Mouse (Mus musculus) right cerebral cortex, adult 2 months (tissue): Measurements from ENCODE around the gene Ubqln4.
A peak's percentile ranks its signal among the peaks of the same experiment; 100 is the strongest.

Experiments
- DNase-seq, 2 experiments: peaks; one replicate each; pipeline ENCODE4 v3.0.0; 2021 to 2022; ENCODE audit warnings: low spot score in 2 of 2

The Ubqln4 gene

GRCm38 (mm10) chr3:88541622-88542401 lies 11.7 kb upstream of the Ubqln4 start:
- DNase-seq = no peak

GRCm38 (mm10) chr3:88542486-88542885 lies 11.1 kb upstream of the Ubqln4 start:
- DNase-seq = no peak

- no peak for DNase-seq
These were observed 10.4 kb upstream of the Ubqln4 start for GRCm38 (mm10) chr3:88543174-88543573.

- DNase-seq = no peak
These were observed 9.7 kb upstream of the Ubqln4 start for GRCm38 (mm10) chr3:88543651-88544410.

- no peak for DNase-seq
These were observed 9.0 kb upstream of the Ubqln4 start for GRCm38 (mm10) chr3:88544514-88544913.

- DNase-seq = no peak
These were observed 8.5 kb upstream of the Ubqln4 start for GRCm38 (mm10) chr3:88544955-88545591.

GRCm38 (mm10) chr3:88546674-88547418 lies 6.7 kb upstream of the Ubqln4 start:
- DNase-seq = no peak

GRCm38 (mm10) chr3:88548180-88548917 lies 5.2 kb upstream of the Ubqln4 start, which contains the start of gene Rab25:
Gene Rab25 (minus strand): TSS chr3:88548300.
- no peak for DNase-seq

- no peak for DNase-seq
These were observed 2.0 kb upstream of the Ubqln4 start for GRCm38 (mm10) chr3:88551586-88551985.

GRCm38 (mm10) chr3:88552082-88552645 lies 1.4 kb upstream of the Ubqln4 start:
- DNase-seq = no peak

GRCm38 (mm10) chr3:88552676-88553524 lies 658 bp upstream of the Ubqln4 start, which contains the start of gene Lamtor2:
Gene Lamtor2 (minus strand): TSS chr3:88553074.
- DNase-seq = peak; percentile 98 to 99

GRCm38 (mm10) chr3:88553880-88554586 lies 475 bp downstream of the Ubqln4 start:
- DNase-seq = peak; percentile 55

- no peak for DNase-seq
These were observed 1.6 kb downstream of the Ubqln4 start for GRCm38 (mm10) chr3:88555069-88555605.

GRCm38 (mm10) chr3:88555731-88556130 lies 2.2 kb downstream of the Ubqln4 start:
- DNase-seq = no peak

GRCm38 (mm10) chr3:88556616-88557015 lies 3.1 kb downstream of the Ubqln4 start:
- no peak for DNase-seq

GRCm38 (mm10) chr3:88559596-88559995 lies 6.0 kb downstream of the Ubqln4 start:
- no peak for DNase-seq

GRCm38 (mm10) chr3:88561989-88562388 lies 8.4 kb downstream of the Ubqln4 start:
- DNase-seq = no peak

GRCm38 (mm10) chr3:88563442-88563841 lies 9.9 kb downstream of the Ubqln4 start:
- DNase-seq = no peak

GRCm38 (mm10) chr3:88563966-88564365 lies 10.4 kb downstream of the Ubqln4 start:
- no peak for DNase-seq
